ENCODE assay signal across 8 mouse cellular contexts in the genomic region with DNA sequence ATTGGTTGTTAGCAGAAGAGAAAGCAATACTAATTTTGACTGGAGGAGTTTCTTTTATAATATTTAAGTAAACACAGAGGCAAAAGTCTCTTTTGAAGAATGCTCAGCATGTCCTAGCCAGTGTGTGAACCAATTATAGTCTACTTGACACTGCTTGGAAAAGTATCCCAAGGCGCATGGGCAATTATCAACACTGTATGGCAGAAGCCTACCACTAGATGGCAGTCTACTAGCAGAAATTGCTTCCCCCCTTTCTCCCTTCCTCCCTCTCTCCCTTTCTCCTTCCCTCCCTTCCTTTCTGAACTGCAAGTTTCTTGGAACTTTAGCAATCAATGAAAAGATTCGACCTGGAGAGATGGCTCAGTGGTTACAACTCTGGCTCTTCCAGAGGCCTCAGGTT. TPM values are rescaled to one million over a fixed set of nuclear protein-coding genes. Genes with fewer than 3 reads are reported as not detected.
DNase-seq lines count a peak whose midpoint lies in the region; ATAC-seq and TF ChIP-seq lines count a peak whose summit lies in the region.

No protein-coding gene starts in this region.

- H3K27ac ChIP-seq in forebrain, embryonic 16.5 days (ENCODE audit: low read length), result no peak overlapping the region
- H3K27ac ChIP-seq in intestine, postnatal 0 days (ENCODE audit: low read depth, low read length), result no peak overlapping the region
- H3K27ac ChIP-seq in limb, embryonic 14.5 days (replicated peaks; ENCODE audit: low read depth, low read length), result no peak overlapping the region
- H3K27ac ChIP-seq in neural tube, embryonic 12.5 days, result no peak overlapping the region

- peak; percentile 94 for TF ChIP-seq CTCF in intestine, postnatal 0 days (IDR thresholded peaks at IDR 0.05; ENCODE audit: low read depth)

- ATAC-seq in forebrain, embryonic 16.5 days, result peak; percentile 75
- ATAC-seq in intestine, postnatal 0 days, result no peak
- ATAC-seq in limb, embryonic 14.5 days (ENCODE audit: low FRiP score, low read depth), result peak; percentile 62; the same call in 1 of the 2 replicates
- peak; percentile 55 for ATAC-seq in neural tube, embryonic 12.5 days (ENCODE audit: low FRiP score, low read depth)

- no peaks in the 10 kb centered on the region for H3K27me3 ChIP-seq in forebrain, embryonic 16.5 days (replicated peaks; ENCODE audit: control insufficient read depth, insufficient read depth, low read length)
- H3K27me3 ChIP-seq in intestine, postnatal 0 days (replicated peaks; ENCODE audit: control insufficient read depth, insufficient read depth, low read length), result no peaks in the 10 kb centered on the region
- no peaks in the 10 kb centered on the region for H3K27me3 ChIP-seq in limb, embryonic 14.5 days (ENCODE audit: control insufficient read depth, insufficient read depth, low read length)
- H3K27me3 ChIP-seq in neural tube, embryonic 12.5 days (replicated peaks), result 0 out of 2 replicates have a peak, but pooled peaks cover 2% of the 10 kb centered on the region

- WGBS in forebrain, embryonic 16.5 days, result 7% methylated on average over 2 of the region's 2 CpGs
- WGBS in intestine, postnatal 0 days, result 7% methylated on average over 2 of the region's 2 CpGs
- 5% methylated on average over 2 of the region's 2 CpGs for WGBS in limb, embryonic 14.5 days
- 5% methylated on average over 2 of the region's 2 CpGs for WGBS in neural tube, embryonic 12.5 days

- DNase-seq in thymus, postnatal 0 days (ENCODE audit: low spot score), result peak; percentile 54
- no peak for DNase-seq in thymus, adult 18-20 months
- DNase-seq in cerebellum, adult 11-12 months, result peak; percentile 22
- DNase-seq in limb, embryonic 14.5 days (ENCODE audit: low spot score), result peak; percentile 93
- DNase-seq in urinary bladder, postnatal 4 days (ENCODE audit: low spot score in 2 of 2), result no peak

- H3K9me3 ChIP-seq in forebrain, embryonic 16.5 days (ENCODE audit: control insufficient read depth, low read length), result no peaks in the 10 kb centered on the region
- no peaks in the 10 kb centered on the region for H3K9me3 ChIP-seq in intestine, postnatal 0 days (ENCODE audit: control insufficient read depth)
- H3K9me3 ChIP-seq in limb, embryonic 14.5 days (ENCODE audit: control insufficient read depth, low read length), result no peaks in the 10 kb centered on the region
- no peaks in the 10 kb centered on the region for H3K9me3 ChIP-seq in neural tube, embryonic 12.5 days

- 0 out of 2 replicates have a peak, but pooled peaks cover 2% of the 10 kb centered on the region for H3K4me1 ChIP-seq in forebrain, embryonic 16.5 days (replicated peaks; ENCODE audit: control insufficient read depth, insufficient read depth, low read length)
- no peaks in the 10 kb centered on the region for H3K4me1 ChIP-seq in intestine, postnatal 0 days (replicated peaks; ENCODE audit: control insufficient read depth, insufficient read depth, low read length)
- H3K4me1 ChIP-seq in limb, embryonic 14.5 days (ENCODE audit: control insufficient read depth, insufficient read depth, low read length), result 0 out of 2 replicates have a peak, but pooled peaks cover 3% of the 10 kb centered on the region
- peaks cover 6% of the 10 kb centered on the region; the same call in 1 of the 2 replicates for H3K4me1 ChIP-seq in neural tube, embryonic 12.5 days

- H3K4me3 ChIP-seq in forebrain, embryonic 16.5 days (replicated peaks; ENCODE audit: low read length), result no peak overlapping the region
- H3K4me3 ChIP-seq in intestine, postnatal 0 days (ENCODE audit: low read depth, low read length), result no peak overlapping the region
- H3K4me3 ChIP-seq in limb, embryonic 14.5 days (replicated peaks; ENCODE audit: low read length), result no peak overlapping the region
- H3K4me3 ChIP-seq in neural tube, embryonic 12.5 days, result no peak overlapping the region

- H3K36me3 ChIP-seq in forebrain, embryonic 16.5 days (ENCODE audit: control insufficient read depth, insufficient read depth), result no peaks in the 10 kb centered on the region
- no peaks in the 10 kb centered on the region for H3K36me3 ChIP-seq in intestine, postnatal 0 days (ENCODE audit: control insufficient read depth, insufficient read depth)
- no peaks in the 10 kb centered on the region for H3K36me3 ChIP-seq in limb, embryonic 14.5 days (ENCODE audit: control insufficient read depth, insufficient read depth, low read length)
- H3K36me3 ChIP-seq in neural tube, embryonic 12.5 days, result no peaks in the 10 kb centered on the region

- no peak for TF ChIP-seq POLR2A in limb, embryonic 14.5 days (IDR thresholded peaks at IDR 0.05; ENCODE audit: borderline replicate concordance, extremely low read depth, insufficient read depth, insufficient read length)

- H3K4me2 ChIP-seq in forebrain, embryonic 16.5 days (ENCODE audit: low read length), result no peak overlapping the region
- H3K4me2 ChIP-seq in intestine, postnatal 0 days (replicated peaks; ENCODE audit: low read depth), result no peak overlapping the region
- H3K4me2 ChIP-seq in limb, embryonic 14.5 days (replicated peaks; ENCODE audit: low read depth, low read length, severe bottlenecking), result no peak overlapping the region
- H3K4me2 ChIP-seq in neural tube, embryonic 12.5 days (replicated peaks), result no peak overlapping the region

- H3K9ac ChIP-seq in forebrain, embryonic 16.5 days (replicated peaks; ENCODE audit: low read depth, low read length), result no peak overlapping the region
- no peak overlapping the region for H3K9ac ChIP-seq in intestine, postnatal 0 days (ENCODE audit: low read depth, low read length)
- no peak overlapping the region for H3K9ac ChIP-seq in limb, embryonic 14.5 days (ENCODE audit: low read depth, low read length, severe bottlenecking)
- H3K9ac ChIP-seq in neural tube, embryonic 12.5 days, result no peak overlapping the region

RNA-seq across cellular contexts. Expression of a gene that starts 7.1 kb away (rescaled TPM):
- 22.0 and 23.9 TPM in 2 replicates for polyA plus RNA-seq in thymus, postnatal 0 days (2015; fragmentation: Nextera tagmentation; extraction: Ambion mirVana)
- 6.6 and 8.8 TPM in 2 replicates for polyA plus RNA-seq in forebrain, embryonic 16.5 days (2015; fragmentation: Nextera tagmentation; extraction: Ambion mirVana)
- polyA plus RNA-seq in intestine, postnatal 0 days (2015; fragmentation: Nextera tagmentation; extraction: Ambion mirVana), result 967 and 1,051 TPM in 2 replicates
- 6.4 and 7.1 TPM in 2 replicates for polyA plus RNA-seq in limb, embryonic 14.5 days (2012; rRNA removed)
- 12.0 and 12.9 TPM in 2 replicates for polyA plus RNA-seq in limb, embryonic 14.5 days (2014; fragmentation: Nextera tagmentation; extraction: Ambion mirVana)
- polyA plus RNA-seq in neural tube, embryonic 12.5 days (2016; fragmentation: Nextera tagmentation; extraction: Ambion mirVana), result 16.5 and 16.8 TPM in 2 replicates

Comparison
In these comparisons a context has a peak if more than half of its experiments do, and no peak if none do; other contexts are left out.
1. DNase-seq: peak in thymus, postnatal 0 days (single experiment), cerebellum, adult 11-12 months (single experiment) and limb, embryonic 14.5 days (single experiment); none in thymus, adult 18-20 months (0 of 2) and urinary bladder, postnatal 4 days (0 of 2).
2. RNA of a gene that starts 7.1 kb away (polyA plus RNA-seq): 967 to 1,051 TPM in intestine, postnatal 0 days; 22.0 to 23.9 TPM in thymus, postnatal 0 days, 16.5 to 16.8 TPM in neural tube, embryonic 12.5 days, 6.4 to 12.9 TPM in limb, embryonic 14.5 days and 6.6 to 8.8 TPM in forebrain, embryonic 16.5 days; every median in the first group is over 10 times any median in the second.